Mouse (Mus musculus) intestine, embryonic 14.5 days (tissue): ENCODE data around the gene Adcy2. TPM values are rescaled to one million over a fixed set of nuclear protein-coding genes. Genes with fewer than 3 reads are reported as not detected.

Experiments
- ATAC-seq: fragments of 200-750 bp; cut with Nextera tagmentation; replicated peaks from 2 replicates; pipeline ENCODE4 v1.8.0; 2017; ENCODE audit warnings: low read depth, moderate number of reproducible peaks, moderate TSS enrichment, moderate library complexity; ENCODE audit not compliant: low FRiP score, low TSS enrichment
- DNase-seq: peaks from one replicate; pipeline ENCODE4 v3.0.0-alpha.2; 2018; ENCODE audit warnings: low spot score
- H3K27ac ChIP-seq: fragments of 300-500 bp; sonication (generic); 2 replicates; pipeline ENCODE4 v1.5.1; 2014; ENCODE audit warnings: low read depth, mild to moderate bottlenecking, control low read depth
- H3K27me3 ChIP-seq: fragments of 300-500 bp; sonication (generic); replicated peaks from 2 replicates; pipeline ENCODE4 v1.6.1; 2014; ENCODE audit warnings: low read length, control low read depth; ENCODE audit not compliant: control insufficient read depth, insufficient read depth
- H3K36me3 ChIP-seq: fragments of 300-500 bp; sonication (generic); 2 replicates; pipeline ENCODE4 v1.6.1; 2014; ENCODE audit warnings: low read length, control low read depth; ENCODE audit not compliant: control insufficient read depth, insufficient read depth
- H3K4me1 ChIP-seq: fragments of 300-500 bp; sonication (generic); replicated peaks from 2 replicates; pipeline ENCODE4 v1.6.1; 2014; ENCODE audit warnings: low read length, control low read depth, mixed read lengths; ENCODE audit not compliant: control insufficient read depth, insufficient read depth
- H3K4me2 ChIP-seq: fragments of 300-500 bp; sonication (generic); 2 replicates; pipeline ENCODE4 v1.6.1; 2014; ENCODE audit warnings: low read length
- H3K4me3 ChIP-seq: fragments of 300-500 bp; sonication (generic); 2 replicates; pipeline ENCODE4 v1.5.1; 2014; ENCODE audit warnings: low read depth, low read length, control low read depth, mixed read lengths
- H3K9ac ChIP-seq: fragments of 300-500 bp; sonication (generic); 2 replicates; pipeline ENCODE4 v1.6.1; 2014; ENCODE audit warnings: mild to moderate bottlenecking, low read length
- H3K9me3 ChIP-seq: fragments of 300-500 bp; sonication (generic); 2 replicates; pipeline ENCODE4 v1.6.1; 2016; ENCODE audit warnings: low read length, control low read depth; ENCODE audit not compliant: control insufficient read depth
- WGBS: fragments of 180-500 bp; shearing (Covaris S2); extraction: QIAGEN DNeasy Blood & Tissue Kit; methylation state at CpG from one replicate; pipeline ENCODE4 v1.1.7; 2014; 5-methylcytosine and 5-hydroxymethylcytosine counted together
- polyA plus RNA-seq: library from polyadenylated mRNA; unstranded; fragments of >200 nt; fragmentation: Nextera tagmentation; extraction: Ambion mirVana; gene quantifications from 2 replicates; pipeline ENCODE4 v1.2.1, GENCODE M21; 2014

Adcy2 gene
- polyA plus RNA-seq, 1 experiment from 2014 or later, result 5.5 TPM

DNA sequence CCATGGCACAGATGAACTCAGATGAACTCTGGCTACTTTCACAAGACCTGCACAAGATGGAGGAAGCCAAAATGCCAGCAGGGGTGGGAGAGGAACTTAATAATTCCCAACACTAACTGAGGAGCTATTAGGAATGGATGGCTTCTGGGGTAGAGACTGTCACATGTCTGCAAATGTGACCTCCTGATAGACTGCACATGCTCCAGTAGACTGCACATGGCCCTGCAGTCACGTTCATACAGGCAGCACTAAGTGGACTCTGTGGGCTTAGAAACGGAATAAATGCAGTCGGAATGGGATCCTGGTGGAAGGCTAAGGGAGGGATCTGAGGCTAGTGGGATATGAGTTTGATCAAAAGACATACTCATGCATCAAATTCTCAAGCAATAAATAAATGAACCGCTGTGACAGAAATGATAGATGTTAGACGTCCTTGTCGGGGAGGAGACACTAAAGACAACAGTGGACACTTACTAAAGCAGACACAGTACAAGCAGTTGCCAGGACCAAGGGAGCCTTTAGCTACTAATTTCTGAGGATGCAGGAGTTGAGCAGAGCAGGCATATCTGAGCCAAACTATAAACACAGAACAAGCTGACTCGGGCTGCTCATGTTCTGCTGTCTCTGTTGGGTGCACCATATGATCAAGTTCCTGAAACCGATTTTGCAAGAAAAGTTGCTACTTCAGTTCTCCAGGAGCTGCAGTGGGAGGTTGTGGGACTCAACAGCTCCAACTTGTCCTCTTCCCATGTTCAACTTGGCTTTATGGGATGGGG is 211.9 kb downstream of the Adcy2 start:
- Histone ChIP-seq H3K36me3 (no peaks in the 10 kb centered on the region), H3K4me3 (no peak overlapping the region), H3K4me1 (no peaks in the 10 kb centered on the region), H3K4me2 (no peak overlapping the region), H3K9me3 (no peaks in the 10 kb centered on the region), H3K27me3 (no peaks in the 10 kb centered on the region), H3K27ac (no peak overlapping the region), H3K9ac (no peak overlapping the region)
- no peak for ATAC-seq
- 80% methylated on average over 8 of the region's 8 CpGs for WGBS
- DNase-seq, result no peak

DNA sequence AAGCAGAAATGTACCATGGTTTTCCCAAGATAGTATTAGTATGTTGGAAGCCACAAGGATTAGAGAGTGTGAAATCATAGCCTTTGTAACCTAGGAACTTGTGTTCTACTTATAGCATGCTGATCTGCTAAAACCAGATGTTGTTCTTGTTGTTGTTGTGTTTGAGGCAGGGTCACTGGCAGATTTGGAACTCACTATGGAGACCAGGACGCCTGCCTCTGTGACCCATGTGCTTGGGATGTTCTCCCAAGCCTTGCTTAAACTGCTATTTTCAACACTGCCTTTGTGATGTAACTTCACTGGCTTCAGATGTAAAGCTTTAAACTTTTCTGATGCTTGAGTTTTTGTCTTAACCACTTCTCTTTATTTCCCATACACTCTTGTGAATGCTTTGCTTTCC is 216.2 kb downstream of the Adcy2 start:
- Histone ChIP-seq H3K4me1 (no peaks in the 10 kb centered on the region), H3K27ac (no peak overlapping the region)

DNA sequence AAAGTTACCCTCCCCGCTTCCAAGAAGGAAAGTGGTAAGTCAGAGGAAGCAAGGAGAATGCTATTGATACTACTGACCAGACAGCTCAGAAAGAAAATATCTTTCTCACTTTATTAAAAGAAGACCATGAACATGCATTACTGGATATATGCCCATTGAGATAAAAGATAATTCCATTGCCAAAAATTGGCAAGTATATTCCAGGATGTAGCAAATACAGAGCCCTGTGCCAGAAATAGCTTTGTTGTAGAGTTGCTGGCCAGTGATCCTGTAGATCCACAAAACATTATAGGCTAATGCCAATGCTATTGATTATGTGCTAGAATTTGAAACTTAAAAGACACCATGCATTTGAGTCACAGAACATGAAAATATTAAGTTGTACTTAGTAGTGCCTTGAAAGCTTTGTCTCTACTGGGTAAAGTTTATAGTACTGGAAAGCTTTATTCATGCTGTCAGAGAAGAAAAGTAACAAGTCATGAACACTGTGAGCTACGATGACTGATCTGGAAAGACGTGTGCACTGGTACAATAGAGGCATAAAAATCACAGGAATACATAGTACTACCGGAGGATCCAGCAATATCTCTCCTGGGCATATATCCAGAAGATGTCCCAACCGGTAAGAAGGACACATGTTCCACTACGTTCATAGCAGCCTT is 221.2 kb downstream of the Adcy2 start:
- no peaks in the 10 kb centered on the region for H3K4me1 ChIP-seq
- H3K27me3 ChIP-seq, result no peaks in the 10 kb centered on the region
- WGBS, result 83% methylated on average over 6 of the region's 6 CpGs
- no peak overlapping the region for H3K9ac ChIP-seq
- H3K9me3 ChIP-seq, result no peaks in the 10 kb centered on the region
- DNase-seq (no peak), ATAC-seq (no peak)
- H3K36me3 ChIP-seq, result no peaks in the 10 kb centered on the region
- H3K27ac ChIP-seq, result no peak overlapping the region
- no peak overlapping the region for H3K4me2 ChIP-seq
- H3K4me3 ChIP-seq, result no peak overlapping the region

More for the DNA sequence above, 216.2 kb downstream of the Adcy2 start:
- Histone ChIP-seq H3K4me3 (no peak overlapping the region), H3K9me3 (no peaks in the 10 kb centered on the region), H3K27me3 (no peaks in the 10 kb centered on the region), H3K9ac (no peak overlapping the region), H3K4me2 (no peak overlapping the region), H3K36me3 (no peaks in the 10 kb centered on the region)
- DNase-seq (no peak), ATAC-seq (no peak)
- WGBS, result 73% methylated on average over 1 of the region's 1 CpGs

DNA sequence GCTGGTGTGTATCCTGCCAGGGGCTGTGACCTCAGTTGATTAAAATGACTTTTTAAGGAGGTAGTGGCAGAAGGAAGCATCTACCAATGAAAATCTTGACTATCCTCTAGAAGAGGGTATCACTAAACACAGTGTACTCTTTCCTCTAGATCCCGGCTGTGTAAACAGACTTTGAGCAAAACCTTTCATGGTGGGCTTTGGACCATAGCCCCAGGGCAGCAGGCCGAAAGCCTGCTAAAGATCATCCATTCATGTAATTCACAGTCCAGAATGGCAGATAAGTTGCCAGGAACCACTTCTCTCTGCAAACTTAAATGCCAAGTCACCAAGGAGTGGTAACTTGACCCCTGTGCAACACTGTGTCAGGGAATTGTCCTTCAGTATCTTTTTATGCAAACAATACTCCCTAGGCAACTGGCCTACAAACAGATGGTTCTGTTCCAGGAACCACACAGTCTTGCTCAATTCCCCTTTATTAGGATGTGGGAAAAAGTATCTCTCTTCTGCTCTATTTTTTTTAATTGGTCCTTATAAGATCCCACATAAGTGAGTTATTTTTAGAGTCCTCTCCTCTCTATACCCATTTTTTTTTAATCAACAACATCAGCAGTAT is 225.6 kb downstream of the Adcy2 start:
- H3K4me1 ChIP-seq, result no peaks in the 10 kb centered on the region
- 64% methylated on average over 2 of the region's 2 CpGs for WGBS
- H3K27me3 ChIP-seq, result no peaks in the 10 kb centered on the region
- no peaks in the 10 kb centered on the region for H3K36me3 ChIP-seq
- ATAC-seq (no peak), DNase-seq (no peak)
- H3K4me3 ChIP-seq, result no peak overlapping the region
- no peaks in the 10 kb centered on the region for H3K9me3 ChIP-seq
- no peak overlapping the region for H3K4me2 ChIP-seq
- H3K9ac ChIP-seq, result no peak overlapping the region
- H3K27ac ChIP-seq, result no peak overlapping the region

DNA sequence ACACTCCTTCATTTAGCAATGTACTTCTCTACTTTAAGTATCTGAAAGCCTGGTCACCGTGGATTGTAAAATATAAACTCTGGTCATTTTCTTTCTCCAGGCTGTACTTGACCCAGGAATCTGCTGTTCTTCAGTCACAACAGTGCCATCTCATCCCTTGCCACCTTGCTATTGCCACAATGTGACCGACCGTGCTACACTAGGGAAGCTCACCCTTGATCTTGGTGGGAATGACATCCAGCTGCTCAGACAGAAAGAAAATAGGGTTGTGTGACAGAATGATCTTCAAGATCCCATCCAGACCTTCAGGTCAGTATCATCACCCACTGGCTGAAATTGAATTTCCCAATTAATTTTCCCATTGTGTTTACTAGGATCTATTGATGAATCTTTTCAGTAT is 230.8 kb downstream of the Adcy2 start:
- Histone ChIP-seq H3K27me3 (no peaks in the 10 kb centered on the region), H3K4me1 (no peaks in the 10 kb centered on the region), H3K36me3 (no peaks in the 10 kb centered on the region), H3K27ac (no peak overlapping the region), H3K4me3 (no peak overlapping the region), H3K9me3 (no peaks in the 10 kb centered on the region), H3K9ac (no peak overlapping the region), H3K4me2 (no peak overlapping the region)
- no peak for ATAC-seq
- 90% methylated on average over 3 of the region's 3 CpGs for WGBS
- no peak for DNase-seq

DNA sequence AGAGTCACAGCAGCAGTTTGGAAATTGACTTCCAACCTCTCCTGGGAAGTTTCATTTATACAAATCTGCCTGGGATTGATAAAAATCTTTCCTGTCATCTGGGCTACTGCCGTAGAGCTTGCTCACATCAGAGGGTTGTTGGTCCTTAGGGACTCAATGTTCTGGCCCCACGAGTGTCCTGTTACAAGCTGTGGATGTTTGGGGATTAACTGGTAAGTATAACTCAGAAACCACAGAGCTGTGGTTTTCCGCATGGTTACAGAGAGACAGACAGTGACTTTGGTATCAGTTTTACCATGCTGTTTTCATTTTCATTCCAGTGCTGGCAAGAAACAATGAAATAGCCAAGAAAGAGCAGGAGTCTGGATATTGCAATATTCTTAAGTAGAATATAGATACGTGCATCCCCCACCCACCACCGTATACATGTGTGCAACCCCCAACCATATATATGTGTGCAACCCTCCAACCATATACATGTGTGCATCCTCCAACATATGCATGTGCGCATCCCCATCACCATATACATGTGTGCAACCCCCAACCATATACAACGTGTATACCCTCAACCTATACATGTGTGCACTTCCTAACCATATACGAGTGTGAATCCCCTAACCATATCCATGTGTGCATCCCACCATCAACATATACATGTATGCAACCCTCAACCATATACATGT is 233.3 kb downstream of the Adcy2 start:
- 80% methylated on average over 8 of the region's 8 CpGs for WGBS

DNA sequence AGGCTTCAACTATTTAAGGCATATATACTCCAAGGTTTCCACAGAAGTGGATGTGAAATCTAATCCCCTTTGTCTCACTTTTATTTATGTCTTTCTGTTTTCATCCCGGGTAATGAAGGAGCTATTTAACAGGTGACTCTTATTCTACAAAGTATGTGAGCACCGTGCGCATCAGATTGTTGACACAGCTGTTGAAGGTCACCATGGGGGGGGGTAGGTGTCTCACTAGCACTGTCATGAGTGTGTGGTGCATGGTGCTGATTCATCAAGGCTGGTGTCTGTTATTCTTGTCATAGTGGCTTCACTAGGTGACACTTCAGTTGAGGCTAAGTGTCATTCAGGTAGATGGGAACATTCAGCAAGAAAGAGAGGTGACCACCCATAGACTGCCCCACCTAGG is 234.7 kb downstream of the Adcy2 start:
- Histone ChIP-seq H3K9me3 (no peaks in the 10 kb centered on the region), H3K4me3 (no peak overlapping the region), H3K9ac (no peak overlapping the region), H3K4me2 (no peak overlapping the region), H3K27ac (no peak overlapping the region), H3K4me1 (no peaks in the 10 kb centered on the region), H3K36me3 (no peaks in the 10 kb centered on the region), H3K27me3 (no peaks in the 10 kb centered on the region)
- ATAC-seq, result no peak
- 82% methylated on average over 3 of the region's 3 CpGs for WGBS
- no peak for DNase-seq

More for the DNA sequence above, 233.3 kb downstream of the Adcy2 start:
- H3K4me3 ChIP-seq, result no peak overlapping the region
- H3K27me3 ChIP-seq, result no peaks in the 10 kb centered on the region
- H3K27ac ChIP-seq, result no peak overlapping the region
- DNase-seq (no peak), ATAC-seq (no peak)
- no peak overlapping the region for H3K4me2 ChIP-seq
- no peak overlapping the region for H3K9ac ChIP-seq
- no peaks in the 10 kb centered on the region for H3K9me3 ChIP-seq
- H3K36me3 ChIP-seq, result no peaks in the 10 kb centered on the region
- no peaks in the 10 kb centered on the region for H3K4me1 ChIP-seq

DNA sequence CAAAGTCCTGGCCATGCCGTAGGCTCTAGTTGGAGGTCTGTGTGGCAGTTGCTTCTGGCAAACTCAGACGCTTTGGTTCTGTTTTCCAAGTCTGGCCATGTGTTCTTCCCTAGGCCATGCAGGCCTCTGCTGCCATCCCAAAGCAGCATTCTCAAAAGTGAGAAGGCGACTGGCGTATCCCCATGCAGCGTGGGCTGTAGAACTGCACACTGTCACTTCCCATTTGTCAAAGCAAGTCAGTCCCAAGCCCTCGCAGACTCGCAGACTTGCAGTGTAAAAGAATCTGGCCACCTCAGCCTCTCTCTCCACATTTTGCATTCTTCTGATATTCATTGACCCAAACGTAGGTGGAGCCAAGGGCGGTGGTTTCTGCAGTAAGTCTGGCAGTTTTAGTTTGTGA is 249.5 kb downstream of the Adcy2 start:
- Histone ChIP-seq H3K9ac (no peak overlapping the region), H3K36me3 (no peaks in the 10 kb centered on the region), H3K4me1 (no peaks in the 10 kb centered on the region), H3K9me3 (no peaks in the 10 kb centered on the region), H3K4me2 (no peak overlapping the region), H3K27ac (no peak overlapping the region), H3K4me3 (no peak overlapping the region), H3K27me3 (no peaks in the 10 kb centered on the region)
- WGBS, result 51% methylated on average over 9 of the region's 9 CpGs
- no peak for DNase-seq
- no peak for ATAC-seq
